Mouse (Mus musculus) spleen, adult 2 months (tissue): ENCODE results near the gene Cd70.

Experiments
- CTCF ChIP-seq: fragments of 200-500 bp; IDR thresholded peaks from 2 replicates; pipeline ENCODE4 v1.5.1; 2011; ENCODE audit warnings: mild to moderate bottlenecking, inconsistent platforms; ENCODE audit not compliant: insufficient read depth, insufficient read length, insufficient replicate concordance; ENCODE audit errors: extremely low read depth
- POLR2A ChIP-seq: fragments of 200-500 bp; IDR thresholded peaks from 2 replicates; pipeline ENCODE4 v1.6.1; 2011; ENCODE audit warnings: low read depth, low read length, inconsistent platforms

DNA sequence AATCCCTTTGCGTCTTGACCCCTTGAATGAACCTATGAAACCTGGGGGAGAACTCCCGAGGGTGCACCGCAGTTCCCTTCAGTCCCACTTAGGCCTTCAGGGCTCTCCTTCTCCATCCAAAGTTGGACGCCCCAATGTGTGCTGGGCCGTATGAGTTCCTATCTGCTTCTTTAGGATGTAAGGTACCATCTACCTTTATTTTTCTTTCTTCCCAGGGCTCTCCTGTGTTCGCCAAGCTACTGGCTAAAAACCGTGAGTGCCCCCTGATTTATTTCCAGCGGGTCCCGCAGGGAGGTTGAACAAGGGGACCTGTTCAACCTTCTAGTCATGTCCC lies 43.6 kb downstream of the Cd70 start:
- no peak for TF ChIP-seq POLR2A
- TF ChIP-seq CTCF, result no peak
